Mouse (Mus musculus) erythroid progenitor cell, adult 5-6 weeks (primary cell): ENCODE results near the gene Fgfr4. TPM values are rescaled to one million over a fixed set of nuclear protein-coding genes. Genes with fewer than 3 reads are reported as not detected.

Source experiments
- ATAC-seq: replicated peaks from 2 replicates; pipeline ENCODE4 v1.8.0; 2016; ENCODE audit warnings: moderate number of reproducible peaks, mild to moderate bottlenecking, moderate TSS enrichment, inconsistent platforms; ENCODE audit not compliant: poor library complexity, low FRiP score, severe bottlenecking
- total RNA-seq, 2 experiments: library from RNA; stranded (forward) in 1 of 2; stranded (reverse) in 1 of 2; fragments of 150-400 nt in 1 of 2; fragments of 186-747, 209-891 nt in 1 of 2; gene quantifications; 2 replicates each; pipeline versions ENCODE4 v1.2.3 to v1.2.4; 2015 to 2017; ENCODE audit warnings: low replicate concordance in 2 of 2

The Fgfr4 gene
- total RNA-seq, 2 experiments from 2014 or later, result not detected

GRCm38 (mm10) chr13:55205448-55206205 lies 53.2 kb downstream of the Fgfr4 start:
- ATAC-seq, result no peak

- no peak for ATAC-seq
Measured at GRCm38 (mm10) chr13:55208837-55209648, 56.6 kb downstream of the Fgfr4 start.

GRCm38 (mm10) chr13:55209649-55210192 lies 57.3 kb downstream of the Fgfr4 start, which contains the start of gene Nsd1:
Nsd1 (plus strand) TSS chr13:55209782.
- no peak for ATAC-seq

- peak; percentile 57 for ATAC-seq
Measured at GRCm38 (mm10) chr13:55210193-55210970, 57.9 kb downstream of the Fgfr4 start.

- peak; percentile 65 for ATAC-seq
Measured at GRCm38 (mm10) chr13:55210971-55211220, 58.5 kb downstream of the Fgfr4 start.

- ATAC-seq, result peak; percentile 56
Measured at GRCm38 (mm10) chr13:55211221-55212010, 59.0 kb downstream of the Fgfr4 start.

GRCm38 (mm10) chr13:55212011-55212360 lies 59.5 kb downstream of the Fgfr4 start:
- no peak for ATAC-seq

GRCm38 (mm10) chr13:55212361-55213137 lies 60.1 kb downstream of the Fgfr4 start:
- ATAC-seq, result peak; percentile 50

GRCm38 (mm10) chr13:55213138-55213806 lies 60.8 kb downstream of the Fgfr4 start:
- ATAC-seq, result no peak

Other genes starting within 250 kb of the Fgfr4 start
- gene Unc5a, start 203.2 kb upstream of the Fgfr4 start, total RNA-seq (2015; ENCODE audit: low replicate concordance), result 1.1 TPM in 1 of 2 replicates, not detected in the other
- gene Unc5a, start 203.2 kb upstream of the Fgfr4 start, total RNA-seq (2017; ENCODE audit: low replicate concordance), result 0.90 TPM in 1 of 2 replicates, not detected in the other
- gene Hk3, start 131.3 kb upstream of the Fgfr4 start, total RNA-seq (2015; ENCODE audit: low replicate concordance), result 8.8 and 22.3 TPM in 2 replicates
- gene Hk3, start 131.3 kb upstream of the Fgfr4 start, total RNA-seq (2017; ENCODE audit: low replicate concordance), result 12.9 and 24.6 TPM in 2 replicates
- gene Uimc1, start 52.3 kb upstream of the Fgfr4 start, total RNA-seq (2015; ENCODE audit: low replicate concordance), result 50.1 and 87.2 TPM in 2 replicates
- 92.4 and 105 TPM in 2 replicates for gene Uimc1, start 52.3 kb upstream of the Fgfr4 start, total RNA-seq (2017; ENCODE audit: low replicate concordance)
- 17.2 and 19.8 TPM in 2 replicates for gene Zfp346, start 47.3 kb upstream of the Fgfr4 start, total RNA-seq (2015; ENCODE audit: low replicate concordance)
- gene Zfp346, start 47.3 kb upstream of the Fgfr4 start, total RNA-seq (2017; ENCODE audit: low replicate concordance), result 21.1 and 21.5 TPM in 2 replicates
- not detected in 2 replicates for gene Gm17617, start 19.1 kb upstream of the Fgfr4 start, total RNA-seq (2015; ENCODE audit: low replicate concordance)
- gene Gm17617, start 19.1 kb upstream of the Fgfr4 start, total RNA-seq (2017; ENCODE audit: low replicate concordance), result not detected in 2 replicates
- 36.9 and 38.2 TPM in 2 replicates for gene Nsd1, start 57.1 kb downstream of the Fgfr4 start, total RNA-seq (2015; ENCODE audit: low replicate concordance)
- gene Nsd1, start 57.1 kb downstream of the Fgfr4 start, total RNA-seq (2017; ENCODE audit: low replicate concordance), result 50.6 and 85.7 TPM in 2 replicates
- gene Prelid1, start 167.9 kb downstream of the Fgfr4 start, total RNA-seq (2015; ENCODE audit: low replicate concordance), result 81.3 and 131 TPM in 2 replicates
- gene Prelid1, start 167.9 kb downstream of the Fgfr4 start, total RNA-seq (2017; ENCODE audit: low replicate concordance), result 30.9 and 39.1 TPM in 2 replicates
- 83.3 and 153 TPM in 2 replicates for gene Rab24, start 169.3 kb downstream of the Fgfr4 start, total RNA-seq (2015; ENCODE audit: low replicate concordance)
- 19.8 and 40.4 TPM in 2 replicates for gene Rab24, start 169.3 kb downstream of the Fgfr4 start, total RNA-seq (2017; ENCODE audit: low replicate concordance)
- 293 and 332 TPM in 2 replicates for gene Mxd3, start 177.2 kb downstream of the Fgfr4 start, total RNA-seq (2015; ENCODE audit: low replicate concordance)
- 162 and 195 TPM in 2 replicates for gene Mxd3, start 177.2 kb downstream of the Fgfr4 start, total RNA-seq (2017; ENCODE audit: low replicate concordance)
- gene Lman2, start 210.1 kb downstream of the Fgfr4 start, total RNA-seq (2015; ENCODE audit: low replicate concordance), result 45.7 and 55.1 TPM in 2 replicates
- 56.6 and 75.6 TPM in 2 replicates for gene Lman2, start 210.1 kb downstream of the Fgfr4 start, total RNA-seq (2017; ENCODE audit: low replicate concordance)
- gene Rgs14, start 217.1 kb downstream of the Fgfr4 start, total RNA-seq (2015; ENCODE audit: low replicate concordance), result 9.0 and 14.7 TPM in 2 replicates
- gene Rgs14, start 217.1 kb downstream of the Fgfr4 start, total RNA-seq (2017; ENCODE audit: low replicate concordance), result 4.2 and 7.9 TPM in 2 replicates
- gene Slc34a1, start 245.5 kb downstream of the Fgfr4 start, total RNA-seq (2015; ENCODE audit: low replicate concordance), result not detected in 2 replicates
- gene Slc34a1, start 245.5 kb downstream of the Fgfr4 start, total RNA-seq (2017; ENCODE audit: low replicate concordance), result not detected in 2 replicates